Mouse (Mus musculus) forebrain, embryonic 16.5 days (tissue): ENCODE results near the gene Deaf1. TPM values are rescaled to one million over a fixed set of nuclear protein-coding genes. Genes with fewer than 3 reads are reported as not detected.

Source experiments
- ATAC-seq: fragments of 200-750 bp; cut with Nextera tagmentation; 2 replicates; pipeline ENCODE4 v1.8.0; 2017; ENCODE audit warnings: mild to moderate bottlenecking, moderate library complexity
- H3K27ac ChIP-seq: fragments of 300-500 bp; sonication (generic); 2 replicates; pipeline ENCODE4 v1.5.1; 2014; ENCODE audit warnings: low read length, control low read depth
- H3K27me3 ChIP-seq: fragments of 300-500 bp; sonication (generic); replicated peaks from 2 replicates; pipeline ENCODE4 v1.6.1; 2014; ENCODE audit warnings: low read length; ENCODE audit not compliant: control insufficient read depth, insufficient read depth
- H3K36me3 ChIP-seq: fragments of 300-500 bp; sonication (generic); 2 replicates; pipeline ENCODE4 v1.6.1; 2014; ENCODE audit not compliant: control insufficient read depth, insufficient read depth
- H3K4me1 ChIP-seq: fragments of 300-500 bp; sonication (generic); replicated peaks from 2 replicates; pipeline ENCODE4 v1.6.1; 2014; ENCODE audit warnings: low read length; ENCODE audit not compliant: control insufficient read depth, insufficient read depth
- H3K4me2 ChIP-seq: fragments of 300-500 bp; sonication (generic); 2 replicates; pipeline ENCODE4 v1.6.1; 2014; ENCODE audit warnings: mild to moderate bottlenecking, low read length, control low read depth
- H3K4me3 ChIP-seq: fragments of 300-500 bp; sonication (generic); replicated peaks from 2 replicates; pipeline ENCODE4 v1.5.1; 2014; ENCODE audit warnings: mild to moderate bottlenecking, low read length, control low read depth
- H3K9ac ChIP-seq: fragments of 300-500 bp; sonication (generic); replicated peaks from 2 replicates; pipeline ENCODE4 v1.6.1; 2014; ENCODE audit warnings: low read depth, low read length, control low read depth
- H3K9me3 ChIP-seq: fragments of 300-500 bp; sonication (generic); 2 replicates; pipeline ENCODE4 v1.6.1; 2016; ENCODE audit warnings: low read length; ENCODE audit not compliant: control insufficient read depth
- WGBS: fragments of 180-500 bp; shearing (Covaris S2); extraction: QIAGEN DNeasy Blood & Tissue Kit; methylation state at CpG from one replicate; pipeline ENCODE4 v1.1.7; 2014; 5-methylcytosine and 5-hydroxymethylcytosine counted together
- polyA plus RNA-seq: library from polyadenylated mRNA; unstranded; fragments of >200 nt; fragmentation: Nextera tagmentation; extraction: Ambion mirVana; gene quantifications from 2 replicates; pipeline ENCODE4 v1.2.1, GENCODE M21; 2015

The Deaf1 gene
- polyA plus RNA-seq = 144 and 164 TPM in 2 replicates

- Histone ChIP-seq H3K36me3 (peaks cover 7% of the 10 kb centered on the region), H3K4me2 (peak within 1 kb of the TSS; percentile 100), H3K4me1 (peaks cover 31% of the 10 kb centered on the region), H3K27ac (peak within 1 kb of the TSS; percentile 99), H3K9ac (peak within 1 kb of the TSS; percentile 88), H3K27me3 (no peaks in the 10 kb centered on the region), H3K9me3 (no peaks in the 10 kb centered on the region), H3K4me3 (peak within 1 kb of the TSS; percentile 81)
- ATAC-seq = peak; percentile 96
- under 1% methylated on average over 105 of the region's 105 CpGs for WGBS
These were observed at the start of gene Deaf1, which contains the start of gene Tmem80 for GRCm38 (mm10) chr7:141327469-141328372. Gene Deaf1 (minus strand): TSS chr7:141327690. Gene Tmem80 (plus strand): TSS chr7:141327739.

DNA sequence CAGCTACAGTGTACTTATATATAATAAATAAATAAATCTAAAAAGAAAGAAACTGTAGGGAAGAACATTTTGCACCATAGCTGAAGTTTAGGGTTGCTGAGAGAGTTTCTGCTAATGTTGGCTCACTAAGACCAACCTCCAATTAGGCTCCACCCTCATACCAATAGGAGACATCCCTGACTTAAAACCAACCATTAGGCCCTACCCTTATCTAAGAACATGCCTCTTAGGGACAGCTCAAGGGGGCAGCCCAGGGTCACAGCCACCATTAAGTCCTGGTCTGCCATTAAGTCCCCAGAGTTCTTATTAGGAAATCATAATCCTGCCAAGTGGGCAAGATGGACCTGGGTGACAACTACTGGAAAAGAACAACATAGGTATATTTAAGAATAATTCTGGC lies 46.9 kb upstream of the Deaf1 start:
- Histone ChIP-seq H3K27ac (no peak overlapping the region), H3K9me3 (no peaks in the 10 kb centered on the region), H3K4me3 (no peak overlapping the region), H3K4me2 (no peak overlapping the region), H3K4me1 (no peaks in the 10 kb centered on the region), H3K9ac (no peak overlapping the region), H3K36me3 (no peaks in the 10 kb centered on the region), H3K27me3 (no peaks in the 10 kb centered on the region)
- no peak for ATAC-seq

DNA sequence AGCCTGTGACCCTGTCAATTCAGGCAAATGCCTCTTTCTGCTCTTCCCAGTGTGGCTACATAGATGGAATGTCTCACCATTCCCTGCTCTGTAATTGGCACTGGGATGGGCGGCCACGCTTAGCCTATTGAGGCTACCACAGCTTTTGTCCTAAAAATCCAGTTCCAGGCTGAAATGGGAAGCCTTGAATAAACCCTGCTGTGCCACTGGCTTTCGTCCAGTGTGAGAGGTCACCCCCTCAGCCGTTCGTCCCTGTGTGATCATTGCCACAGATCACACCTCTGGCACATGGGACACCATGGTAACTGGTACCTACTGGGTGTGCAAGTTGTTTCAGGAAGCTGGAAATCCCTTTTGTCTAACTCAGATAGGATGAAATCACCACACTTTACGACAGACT lies 46.1 kb upstream of the Deaf1 start:
- no peak overlapping the region for H3K9ac ChIP-seq
- no peak overlapping the region for H3K4me2 ChIP-seq
- H3K4me3 ChIP-seq = no peak overlapping the region
- H3K36me3 ChIP-seq = no peaks in the 10 kb centered on the region
- no peaks in the 10 kb centered on the region for H3K4me1 ChIP-seq
- H3K9me3 ChIP-seq = no peaks in the 10 kb centered on the region
- no peak for ATAC-seq
- WGBS = 10% methylated on average over 6 of the region's 6 CpGs
- no peaks in the 10 kb centered on the region for H3K27me3 ChIP-seq
- H3K27ac ChIP-seq = no peak overlapping the region

- Histone ChIP-seq H3K27ac (no peak overlapping the region), H3K4me3 (no peak overlapping the region), H3K9ac (no peak overlapping the region), H3K27me3 (no peaks in the 10 kb centered on the region), H3K36me3 (no peaks in the 10 kb centered on the region), H3K4me2 (no peak overlapping the region), H3K9me3 (no peaks in the 10 kb centered on the region), H3K4me1 (no peaks in the 10 kb centered on the region)
- 85% methylated on average over 6 of the region's 6 CpGs for WGBS
- ATAC-seq = no peak
These were observed 44.6 kb upstream of the Deaf1 start for GRCm38 (mm10) chr7:141371942-141372595.

DNA sequence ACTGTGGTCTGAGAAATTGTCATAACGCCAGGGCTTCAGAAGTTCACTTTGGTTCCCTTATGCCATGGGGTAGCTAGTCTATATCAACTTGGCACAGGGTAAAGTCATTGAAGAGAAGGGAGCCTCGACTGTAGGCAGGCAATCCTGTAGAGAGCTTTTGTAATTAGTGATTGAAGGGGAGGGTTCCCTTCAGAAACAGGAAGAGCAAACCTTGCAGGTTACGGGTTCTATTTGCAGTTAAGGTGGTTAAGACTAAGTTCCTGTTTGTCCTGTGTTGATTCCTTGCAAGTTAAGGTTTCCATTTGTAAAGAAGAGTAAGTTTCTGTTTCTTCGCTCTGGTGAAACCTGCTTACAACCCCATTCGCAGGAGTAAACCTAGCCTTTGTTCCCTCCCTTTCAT lies 42.4 kb upstream of the Deaf1 start:
- ATAC-seq = no peak
- H3K4me1 ChIP-seq = no peaks in the 10 kb centered on the region
- H3K9me3 ChIP-seq = no peaks in the 10 kb centered on the region
- H3K27ac ChIP-seq = no peak overlapping the region
- H3K4me2 ChIP-seq = no peak overlapping the region
- no peak overlapping the region for H3K4me3 ChIP-seq
- no peaks in the 10 kb centered on the region for H3K36me3 ChIP-seq
- 61% methylated on average over 5 of the region's 5 CpGs for WGBS
- no peaks in the 10 kb centered on the region for H3K27me3 ChIP-seq
- no peak overlapping the region for H3K9ac ChIP-seq

- Histone ChIP-seq H3K4me1 (no peaks in the 10 kb centered on the region), H3K4me2 (no peak overlapping the region), H3K9me3 (no peaks in the 10 kb centered on the region), H3K27me3 (no peaks in the 10 kb centered on the region), H3K36me3 (no peaks in the 10 kb centered on the region), H3K27ac (no peak overlapping the region), H3K4me3 (no peak overlapping the region), H3K9ac (no peak overlapping the region)
- WGBS = 84% methylated on average over 4 of the region's 4 CpGs
- ATAC-seq = no peak
These were observed 39.9 kb upstream of the Deaf1 start for GRCm38 (mm10) chr7:141367358-141367757.

- H3K27me3 ChIP-seq = peaks cover 2% of the 10 kb centered on the region; the same call in 1 of the 2 replicates
- no peak for ATAC-seq
- H3K9me3 ChIP-seq = no peaks in the 10 kb centered on the region
- H3K4me2 ChIP-seq = no peak overlapping the region
- H3K9ac ChIP-seq = no peak overlapping the region
- WGBS = 62% methylated on average over 3 of the region's 3 CpGs
- H3K27ac ChIP-seq = no peak overlapping the region
- 0 out of 2 replicates have a peak, but pooled peaks cover 3% of the 10 kb centered on the region for H3K4me1 ChIP-seq
- H3K36me3 ChIP-seq = no peaks in the 10 kb centered on the region
- no peak overlapping the region for H3K4me3 ChIP-seq
These were observed 37.6 kb upstream of the Deaf1 start for GRCm38 (mm10) chr7:141365049-141365445.

- Histone ChIP-seq H3K4me3 (no peak overlapping the region), H3K9ac (no peak overlapping the region), H3K27ac (no peak overlapping the region), H3K36me3 (no peaks in the 10 kb centered on the region), H3K4me2 (no peak overlapping the region), H3K9me3 (no peaks in the 10 kb centered on the region), H3K27me3 (peaks cover 2% of the 10 kb centered on the region; the same call in 1 of the 2 replicates), H3K4me1 (0 out of 2 replicates have a peak, but pooled peaks cover 3% of the 10 kb centered on the region)
- no peak for ATAC-seq
- WGBS = 87% methylated on average over 5 of the region's 5 CpGs
These were observed 37.0 kb upstream of the Deaf1 start for GRCm38 (mm10) chr7:141364349-141365048.

- 53% methylated on average over 2 of the region's 2 CpGs for WGBS
- Histone ChIP-seq H3K4me3 (no peak overlapping the region), H3K9me3 (no peaks in the 10 kb centered on the region), H3K27me3 (peaks cover 2% of the 10 kb centered on the region; the same call in 1 of the 2 replicates), H3K27ac (no peak overlapping the region), H3K36me3 (no peaks in the 10 kb centered on the region), H3K4me1 (0 out of 2 replicates have a peak, but pooled peaks cover 3% of the 10 kb centered on the region), H3K9ac (no peak overlapping the region), H3K4me2 (no peak overlapping the region)
- ATAC-seq = no peak
These were observed 36.2 kb upstream of the Deaf1 start for GRCm38 (mm10) chr7:141363752-141364125.
